Mouse (Mus musculus) embryo, embryonic 9.5 days (tissue): ENCODE data around the gene Sox9.

Source experiments
- DNase-seq: peaks from one replicate; pipeline ENCODE4 v3.0.0-alpha.2; 2017; ENCODE audit errors: extremely low spot score

The Sox9 gene

GRCm38 (mm10) chr11:112781994-112782356, at the start of gene Sox9:
Sox9 (plus strand) TSS chr11:112782224.
- peak; percentile 94 for DNase-seq

GRCm38 (mm10) chr11:112732401-112732800, 49.6 kb upstream of the Sox9 start:
- no peak for DNase-seq

GRCm38 (mm10) chr11:112737071-112737470, 45.0 kb upstream of the Sox9 start:
- no peak for DNase-seq

- DNase-seq = no peak
These were observed 42.3 kb upstream of the Sox9 start for GRCm38 (mm10) chr11:112739681-112740080.

- DNase-seq = no peak
These were observed 25.5 kb upstream of the Sox9 start for GRCm38 (mm10) chr11:112756516-112756915.

- no peak for DNase-seq
These were observed 24.0 kb upstream of the Sox9 start for GRCm38 (mm10) chr11:112758056-112758455.

- no peak for DNase-seq
These were observed 15.1 kb upstream of the Sox9 start for GRCm38 (mm10) chr11:112766956-112767355.

- no peak for DNase-seq
These were observed 14.4 kb upstream of the Sox9 start for GRCm38 (mm10) chr11:112767531-112768041.

- DNase-seq = no peak
These were observed 9.2 kb upstream of the Sox9 start for GRCm38 (mm10) chr11:112772791-112773355.

GRCm38 (mm10) chr11:112779762-112780161, 2.3 kb upstream of the Sox9 start:
- peak; percentile 72 for DNase-seq

GRCm38 (mm10) chr11:112780394-112780920, 1.6 kb upstream of the Sox9 start:
- no peak for DNase-seq

GRCm38 (mm10) chr11:112781035-112781911, 751 bp upstream of the Sox9 start:
- DNase-seq = peak; percentile 75

GRCm38 (mm10) chr11:112782357-112783121, 515 bp downstream of the Sox9 start:
- peak; percentile 79 for DNase-seq

- peak; percentile 64 for DNase-seq
These were observed 1.6 kb downstream of the Sox9 start for GRCm38 (mm10) chr11:112783401-112784346.

- DNase-seq = peak; percentile 50
These were observed 2.4 kb downstream of the Sox9 start for GRCm38 (mm10) chr11:112784347-112784902.

- peak; percentile 73 for DNase-seq
These were observed 2.9 kb downstream of the Sox9 start for GRCm38 (mm10) chr11:112784903-112785381.

- DNase-seq = no peak
These were observed 3.6 kb downstream of the Sox9 start for GRCm38 (mm10) chr11:112785581-112785980.

- no peak for DNase-seq
These were observed 4.4 kb downstream of the Sox9 start for GRCm38 (mm10) chr11:112786427-112786826.

- DNase-seq = no peak
These were observed 6.3 kb downstream of the Sox9 start for GRCm38 (mm10) chr11:112788296-112788695.

- no peak for DNase-seq
These were observed 14.4 kb downstream of the Sox9 start for GRCm38 (mm10) chr11:112796379-112796778.
